Mouse (Mus musculus): ENCODE data around the gene Angptl4.

DNA sequence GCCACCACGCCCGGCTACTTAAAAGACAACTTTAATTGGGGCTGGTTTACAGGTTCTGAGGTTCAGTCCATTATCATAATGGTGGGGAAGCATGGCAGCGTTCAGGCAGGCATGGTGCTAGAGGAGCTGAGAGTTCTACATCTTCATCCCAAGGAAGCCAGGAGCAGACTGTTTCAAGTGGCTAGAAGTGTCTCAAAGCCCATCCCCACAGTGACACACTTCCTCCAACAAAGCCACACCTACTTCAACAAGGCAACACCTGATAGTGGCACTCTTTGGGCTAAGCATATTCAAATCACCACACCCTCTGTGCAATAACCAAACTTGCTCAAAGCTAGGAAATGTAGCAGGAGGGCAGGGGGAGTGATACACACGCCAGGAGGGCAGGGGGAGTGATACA is 22.6 kb upstream of the Angptl4 start:
- TF ChIP-seq POLR2A (IDR thresholded peaks at IDR 0.05; ENCODE audit: extremely low read depth, insufficient read depth, low read length), result no peak
- no peak for TF ChIP-seq CTCF (IDR thresholded peaks at IDR 0.05; ENCODE audit: low read depth, low read length)

All from liver, adult 2 months (tissue).